Mouse (Mus musculus) intestine, embryonic 16.5 days (tissue): ENCODE measurements at regions not wholly inside any gene's neighbourhood (a gene's known extent, or its start where the extent isn't known, plus 50 kb on each side); places are given as distances from the start of the nearest gene placed in this dataset.
"Not testable (repeated sequence)": the region's sequence is repeated elsewhere in the genome, so short reads cannot be mapped to it uniquely, and the experiment has no call there.

Experiments used
- ATAC-seq: fragments of 200-750 bp; cut with Nextera tagmentation; 2 replicates; pipeline ENCODE4 v1.8.0; 2017; ENCODE audit warnings: moderate TSS enrichment, moderate library complexity
- H3K27ac ChIP-seq: fragments of 300-500 bp; sonication (generic); 2 replicates; pipeline ENCODE4 v1.5.1; 2014; ENCODE audit warnings: mild to moderate bottlenecking, low read length
- H3K27me3 ChIP-seq: fragments of 300-500 bp; sonication (generic); replicated peaks from 2 replicates; pipeline ENCODE4 v1.6.1; 2014; ENCODE audit warnings: low read length, control low read depth, mixed read lengths; ENCODE audit not compliant: control insufficient read depth, insufficient read depth
- H3K36me3 ChIP-seq: fragments of 300-500 bp; sonication (generic); 2 replicates; pipeline ENCODE4 v1.6.1; 2014; ENCODE audit warnings: low read length, control low read depth; ENCODE audit not compliant: control insufficient read depth, insufficient read depth
- H3K4me1 ChIP-seq: fragments of 300-500 bp; sonication (generic); 2 replicates; pipeline ENCODE4 v1.6.1; 2014; ENCODE audit warnings: low read length, control low read depth, mixed read lengths; ENCODE audit not compliant: control insufficient read depth, insufficient read depth
- H3K4me2 ChIP-seq: fragments of 300-500 bp; sonication (generic); 2 replicates; pipeline ENCODE4 v1.6.1; 2014; ENCODE audit warnings: low read depth, low read length, control low read depth
- H3K4me3 ChIP-seq: fragments of 300-500 bp; sonication (generic); 2 replicates; pipeline ENCODE4 v1.5.1; 2014; ENCODE audit warnings: mild to moderate bottlenecking, low read length
- H3K9ac ChIP-seq: fragments of 300-500 bp; sonication (generic); 2 replicates; pipeline ENCODE4 v1.6.1; 2014; ENCODE audit warnings: low read depth, low read length
- H3K9me3 ChIP-seq: fragments of 300-500 bp; sonication (generic); 2 replicates; pipeline ENCODE4 v1.6.1; 2016; ENCODE audit warnings: low read length, control low read depth; ENCODE audit not compliant: control insufficient read depth
- WGBS: fragments of 180-500 bp; shearing (Covaris S2); extraction: QIAGEN DNeasy Blood & Tissue Kit; methylation state at CpG from one replicate; pipeline ENCODE4 v1.1.7; 2014; 5-methylcytosine and 5-hydroxymethylcytosine counted together

- WGBS = 63% methylated on average over 2 of the region's 2 CpGs
- no peaks in the 10 kb centered on the region for H3K4me1 ChIP-seq
Measured at GRCm38 (mm10) chr10:91443321-91443720, 262.2 kb upstream of the Tmpo start.

DNA sequence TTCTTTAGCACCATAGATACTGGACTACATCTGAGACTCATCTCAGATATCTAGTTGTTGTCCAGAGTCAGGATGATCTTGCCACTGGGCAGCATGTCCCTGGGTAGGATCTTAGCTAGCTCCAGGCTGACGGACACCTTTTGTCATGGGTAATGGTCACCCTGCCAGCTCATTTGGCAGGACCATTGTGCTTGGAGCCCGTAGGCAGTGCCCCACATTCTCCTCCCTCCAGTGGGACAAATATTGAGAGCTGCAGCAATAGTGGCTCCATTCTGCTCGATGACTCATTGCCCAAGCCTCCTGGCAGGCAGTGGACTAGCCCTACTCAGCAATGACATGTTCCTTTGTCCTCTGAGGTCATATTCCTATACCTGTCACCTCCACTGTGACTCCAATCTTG lies 258.9 kb upstream of the Tmpo start:
- no peak overlapping the region for H3K4me3 ChIP-seq
- 83% methylated on average over 3 of the region's 3 CpGs for WGBS
- no peak overlapping the region for H3K27ac ChIP-seq
- H3K4me2 ChIP-seq = no peak overlapping the region
- H3K27me3 ChIP-seq = no peaks in the 10 kb centered on the region
- H3K9ac ChIP-seq = no peak overlapping the region
- ATAC-seq = no peak
- no peaks in the 10 kb centered on the region for H3K36me3 ChIP-seq
- peaks cover 3% of the 10 kb centered on the region; the same call in 1 of the 2 replicates for H3K4me1 ChIP-seq
- H3K9me3 ChIP-seq = no peaks in the 10 kb centered on the region

More at GRCm38 (mm10) chr10:91443321-91443720, 262.2 kb upstream of the Tmpo start:
- no peaks in the 10 kb centered on the region for H3K27me3 ChIP-seq
- no peaks in the 10 kb centered on the region for H3K9me3 ChIP-seq
- H3K9ac ChIP-seq = no peak overlapping the region
- H3K4me3 ChIP-seq = no peak overlapping the region
- no peak overlapping the region for H3K27ac ChIP-seq
- no peaks in the 10 kb centered on the region for H3K36me3 ChIP-seq
- ATAC-seq = no peak
- no peak overlapping the region for H3K4me2 ChIP-seq

GRCm38 (mm10) chr10:91437917-91438316 lies 256.8 kb upstream of the Tmpo start:
- no peak overlapping the region for H3K4me2 ChIP-seq
- H3K9me3 ChIP-seq = no peaks in the 10 kb centered on the region
- H3K27ac ChIP-seq = no peak overlapping the region
- no peak overlapping the region for H3K4me3 ChIP-seq
- no peaks in the 10 kb centered on the region for H3K36me3 ChIP-seq
- peaks cover 3% of the 10 kb centered on the region; the same call in 1 of the 2 replicates for H3K4me1 ChIP-seq
- no peak overlapping the region for H3K9ac ChIP-seq
- WGBS = 82% methylated on average over 5 of the region's 5 CpGs
- H3K27me3 ChIP-seq = no peaks in the 10 kb centered on the region
- no peak for ATAC-seq

GRCm38 (mm10) chr10:91436091-91436569 lies 255.0 kb upstream of the Tmpo start:
- Histone ChIP-seq H3K4me3 (no peak overlapping the region), H3K9ac (no peak overlapping the region), H3K4me2 (no peak overlapping the region), H3K4me1 (peaks cover 3% of the 10 kb centered on the region; the same call in 1 of the 2 replicates), H3K9me3 (no peaks in the 10 kb centered on the region), H3K27me3 (no peaks in the 10 kb centered on the region), H3K36me3 (no peaks in the 10 kb centered on the region), H3K27ac (no peak overlapping the region)
- 12% methylated on average over 9 of the region's 9 CpGs for WGBS
- peak; percentile 16; the same call in 1 of the 2 replicates for ATAC-seq

- Histone ChIP-seq H3K27ac (no peak overlapping the region), H3K36me3 (no peaks in the 10 kb centered on the region), H3K4me2 (no peak overlapping the region), H3K4me1 (no peaks in the 10 kb centered on the region), H3K9me3 (no peaks in the 10 kb centered on the region), H3K27me3 (no peaks in the 10 kb centered on the region), H3K9ac (no peak overlapping the region), H3K4me3 (no peak overlapping the region)
- ATAC-seq = no peak
- WGBS = 32% methylated on average over 5 of the region's 5 CpGs
Measured at GRCm38 (mm10) chr10:91430281-91430680, 249.2 kb upstream of the Tmpo start.

DNA sequence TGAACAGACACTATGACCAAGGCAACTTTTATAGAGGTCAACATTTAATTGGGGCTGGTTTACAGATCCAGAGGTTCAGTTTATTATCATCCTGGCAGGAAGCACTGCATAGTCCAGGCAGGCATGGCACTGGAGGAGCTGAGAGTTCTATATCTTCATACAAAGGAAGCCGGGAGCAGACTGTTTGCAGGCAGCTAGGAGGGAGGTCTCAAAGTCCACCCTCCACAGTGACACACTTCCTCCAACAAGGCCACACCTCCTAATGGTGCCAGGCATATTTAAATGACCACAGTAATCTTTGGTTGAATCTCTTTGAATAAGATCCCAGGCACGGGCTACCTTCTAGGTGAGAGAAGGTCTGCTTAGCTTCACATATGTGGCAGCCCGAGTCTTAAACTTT lies 245.5 kb upstream of the Tmpo start:
- Histone ChIP-seq H3K9ac (no peak overlapping the region), H3K4me1 (no peaks in the 10 kb centered on the region), H3K36me3 (no peaks in the 10 kb centered on the region), H3K27me3 (no peaks in the 10 kb centered on the region), H3K4me3 (no peak overlapping the region), H3K9me3 (no peaks in the 10 kb centered on the region), H3K4me2 (no peak overlapping the region), H3K27ac (no peak overlapping the region)
- ATAC-seq = peak; percentile 65
- WGBS = 64% methylated on average over 3 of the region's 3 CpGs

- not testable (repeated sequence) for ATAC-seq, H3K27ac ChIP-seq, H3K4me1 ChIP-seq, H3K4me2 ChIP-seq, H3K4me3 ChIP-seq, H3K9ac ChIP-seq, H3K9me3 ChIP-seq, H3K27me3 ChIP-seq, H3K36me3 ChIP-seq
- 84% methylated on average over 7 of the region's 7 CpGs for WGBS
Measured at GRCm38 (mm10) chr10:91425625-91426385, 244.7 kb upstream of the Tmpo start.

DNA sequence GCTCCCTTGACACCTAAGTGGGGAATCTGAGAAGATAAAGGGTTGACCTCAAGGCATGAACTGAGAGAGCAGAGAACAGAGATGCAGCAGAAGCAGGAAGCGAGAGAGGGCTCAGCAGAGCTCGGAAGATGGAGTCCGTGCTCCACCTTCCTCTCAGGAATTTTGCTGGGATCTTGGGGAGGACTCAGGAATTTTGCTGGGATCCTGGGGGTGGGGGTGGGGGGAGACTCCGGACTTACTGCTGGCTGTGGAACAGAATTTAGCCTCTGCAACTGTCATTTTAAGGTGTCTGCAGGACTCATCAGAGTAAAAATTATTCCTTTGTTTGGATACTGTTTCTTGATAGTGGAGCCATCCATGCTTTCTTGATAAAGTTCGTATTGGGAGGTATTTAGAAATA lies 243.7 kb upstream of the Tmpo start:
- Histone ChIP-seq H3K4me3 (no peak overlapping the region), H3K9me3 (no peaks in the 10 kb centered on the region), H3K36me3 (no peaks in the 10 kb centered on the region), H3K9ac (no peak overlapping the region), H3K4me1 (no peaks in the 10 kb centered on the region), H3K4me2 (no peak overlapping the region), H3K27me3 (no peaks in the 10 kb centered on the region), H3K27ac (no peak overlapping the region)
- WGBS = 68% methylated on average over 5 of the region's 5 CpGs
- ATAC-seq = no peak

- Histone ChIP-seq H3K4me3 (no peak overlapping the region), H3K9me3 (no peaks in the 10 kb centered on the region), H3K36me3 (no peaks in the 10 kb centered on the region), H3K9ac (no peak overlapping the region), H3K4me1 (no peaks in the 10 kb centered on the region), H3K27ac (no peak overlapping the region), H3K4me2 (no peak overlapping the region), H3K27me3 (no peaks in the 10 kb centered on the region)
- ATAC-seq = no peak
- 75% methylated on average over 3 of the region's 3 CpGs for WGBS
Measured at GRCm38 (mm10) chr10:91387255-91387654, 206.1 kb upstream of the Tmpo start.

- 61% methylated on average over 2 of the region's 2 CpGs for WGBS
- Histone ChIP-seq H3K4me2 (no peak overlapping the region), H3K27me3 (no peaks in the 10 kb centered on the region), H3K27ac (no peak overlapping the region), H3K9me3 (no peaks in the 10 kb centered on the region), H3K9ac (no peak overlapping the region), H3K4me1 (no peaks in the 10 kb centered on the region), H3K4me3 (no peak overlapping the region), H3K36me3 (no peaks in the 10 kb centered on the region)
- ATAC-seq = no peak
Measured at GRCm38 (mm10) chr10:91384372-91384771, 203.3 kb upstream of the Tmpo start.
